Mouse (Mus musculus) heart, postnatal 4 days (tissue): ENCODE results near the gene Lmo4. TPM values are rescaled to one million over a fixed set of nuclear protein-coding genes. Genes with fewer than 3 reads are reported as not detected.

ENCODE experiments used
- DNase-seq: peaks from one replicate; pipeline ENCODE4 v3.0.0; 2021
- total RNA-seq, 2 experiments: library from RNA; stranded (reverse); gene quantifications; 2 replicates each; pipeline ENCODE4 v1.2.3; 2021

Lmo4 gene
- total RNA-seq = 10 to 100 TPM; 46.8 to 51.0 TPM

- peak; percentile 90 for DNase-seq
These were observed at the start of gene Lmo4 for GRCm38 (mm10) chr3:144204413-144205311. Lmo4 (minus strand) TSS chr3:144205220.

DNA sequence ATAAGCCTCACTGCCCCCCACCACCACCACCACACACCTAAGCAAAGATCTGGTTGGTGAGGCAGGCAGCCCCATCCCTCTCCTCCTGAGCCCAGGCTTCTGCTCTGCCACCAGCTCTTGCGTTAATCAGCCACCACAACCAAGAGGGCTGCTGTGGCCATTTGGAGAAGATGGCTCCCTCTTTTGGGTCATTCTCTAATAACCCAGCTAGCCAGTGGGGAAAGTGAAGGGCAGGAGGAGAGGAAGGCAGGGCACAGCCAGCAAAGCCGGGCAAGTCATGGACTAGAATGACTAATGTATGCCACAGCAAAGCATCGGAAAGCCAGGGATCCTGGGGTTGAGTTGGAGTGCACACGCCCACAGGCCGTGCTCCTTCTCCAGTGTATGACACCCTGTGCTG is 49.3 kb upstream of the Lmo4 start:
- DNase-seq = no peak

DNA sequence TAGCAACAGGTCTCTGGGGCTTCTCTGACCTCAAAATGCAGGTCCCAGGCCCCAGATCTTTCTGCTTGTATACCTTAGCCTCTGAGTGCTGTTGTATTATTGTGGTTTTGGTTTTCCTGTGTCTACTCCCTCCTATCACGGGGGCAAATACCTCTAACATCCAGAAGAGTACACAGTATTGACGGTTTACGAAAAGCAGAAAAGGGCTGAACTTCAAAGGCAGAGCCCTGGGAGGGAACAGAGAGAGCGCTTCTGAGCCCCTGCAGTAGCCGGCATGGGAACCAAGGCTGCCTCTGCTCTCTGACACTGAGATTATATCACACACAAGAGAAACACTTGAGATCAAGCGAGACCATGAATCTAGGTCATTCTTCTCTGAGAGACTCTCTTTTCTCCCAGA is 48.0 kb upstream of the Lmo4 start:
- DNase-seq = no peak

DNA sequence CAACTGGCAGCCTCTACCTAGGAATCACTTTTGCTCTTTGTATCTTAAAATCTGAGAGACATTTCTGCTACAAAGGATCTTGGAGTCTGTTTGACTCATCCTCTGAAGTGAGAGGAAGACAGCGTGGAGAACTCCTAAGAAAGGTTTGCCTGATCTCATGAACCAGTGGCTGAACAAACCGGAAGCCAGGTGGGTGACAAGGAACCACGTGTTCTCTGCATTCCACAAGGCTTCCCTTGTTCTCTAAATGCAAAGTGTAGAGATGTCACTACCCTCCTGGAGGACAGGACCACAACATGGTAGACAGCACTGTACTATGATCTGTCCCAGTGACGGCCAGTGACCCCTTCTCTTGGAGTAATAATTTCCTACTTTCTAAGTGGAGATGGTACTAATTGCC is 47.1 kb upstream of the Lmo4 start:
- no peak for DNase-seq

GRCm38 (mm10) chr3:144242025-144242673 is 37.1 kb upstream of the Lmo4 start:
- peak; percentile 83 for DNase-seq

DNA sequence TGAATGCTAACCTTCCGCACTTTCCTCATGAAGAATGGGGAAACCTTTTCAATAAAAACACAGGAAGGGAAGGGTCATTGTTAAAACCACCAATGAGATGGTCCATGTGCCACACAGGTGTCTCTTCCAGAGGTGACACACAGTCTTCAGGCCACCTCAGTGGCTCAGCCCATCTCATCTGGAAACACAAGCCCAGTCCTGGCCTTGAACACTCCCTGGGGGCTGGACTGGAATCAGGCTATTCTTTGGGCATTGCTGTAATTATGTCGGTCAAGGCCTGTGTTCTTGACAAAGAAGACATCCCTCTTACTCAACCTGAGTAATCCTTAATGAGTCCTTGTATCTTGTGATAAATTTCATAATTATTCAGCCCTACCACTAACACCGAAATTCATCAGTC is 36.1 kb upstream of the Lmo4 start:
- DNase-seq = no peak

DNA sequence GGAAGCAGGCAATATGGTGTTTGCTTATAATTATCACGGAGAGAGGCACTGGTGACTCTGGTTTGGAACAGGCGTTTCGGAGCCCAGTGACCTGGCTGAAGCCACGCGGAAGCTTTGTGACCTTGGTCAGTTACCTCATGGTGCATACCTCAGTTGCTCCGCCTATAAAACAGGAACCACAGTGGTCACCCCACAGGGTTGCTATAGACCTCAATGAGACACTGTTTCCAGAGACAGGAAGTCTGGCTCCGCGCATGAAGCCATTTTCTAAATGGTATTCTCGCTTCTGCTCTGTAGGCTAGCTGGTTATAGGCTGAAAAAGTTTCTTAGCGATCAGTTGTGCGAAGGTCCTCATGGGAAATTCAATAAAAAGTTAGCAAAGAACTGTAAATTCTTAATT is 33.5 kb upstream of the Lmo4 start:
- DNase-seq = no peak

- no peak for DNase-seq
These were observed 27.5 kb upstream of the Lmo4 start for GRCm38 (mm10) chr3:144232347-144233008.

DNA sequence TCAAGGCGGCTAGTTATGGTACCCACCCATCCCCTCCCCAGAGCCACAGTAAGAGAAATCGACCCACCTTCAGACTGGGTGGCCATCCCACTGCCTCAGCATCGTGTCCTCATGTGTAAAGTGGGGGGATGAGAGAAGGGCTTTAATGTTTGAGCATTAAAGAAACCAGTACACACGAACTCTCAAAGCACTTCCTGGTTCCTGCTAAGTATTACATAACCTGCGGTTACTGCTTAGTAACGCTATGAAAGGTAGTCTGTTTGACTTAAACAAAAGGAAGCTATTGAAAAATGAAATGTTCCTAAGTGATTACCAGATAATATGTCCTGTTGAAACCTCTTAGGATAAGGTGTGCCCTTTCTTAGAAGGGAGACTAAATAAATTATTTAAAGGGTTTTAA is 26.9 kb upstream of the Lmo4 start:
- DNase-seq = no peak

DNA sequence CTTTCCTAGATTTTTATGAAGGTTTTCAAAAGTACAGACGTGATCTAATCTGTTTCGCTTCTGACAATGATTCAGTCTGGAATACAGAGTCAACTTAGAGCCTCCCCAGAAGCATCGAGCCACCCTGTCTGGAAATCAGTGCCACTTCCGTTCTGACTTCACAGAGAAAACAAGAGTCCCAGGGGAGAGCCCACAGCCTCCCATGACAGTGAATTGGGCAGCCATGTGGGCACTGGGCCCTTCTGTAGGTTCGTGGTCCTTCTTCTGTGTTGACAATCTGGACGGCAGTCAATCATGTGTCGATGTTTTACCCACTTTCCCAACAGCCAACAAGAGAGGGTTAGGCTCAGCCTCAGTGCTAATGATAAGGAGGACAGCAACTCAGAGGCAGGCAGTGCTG is 26.4 kb upstream of the Lmo4 start:
- DNase-seq = no peak

DNA sequence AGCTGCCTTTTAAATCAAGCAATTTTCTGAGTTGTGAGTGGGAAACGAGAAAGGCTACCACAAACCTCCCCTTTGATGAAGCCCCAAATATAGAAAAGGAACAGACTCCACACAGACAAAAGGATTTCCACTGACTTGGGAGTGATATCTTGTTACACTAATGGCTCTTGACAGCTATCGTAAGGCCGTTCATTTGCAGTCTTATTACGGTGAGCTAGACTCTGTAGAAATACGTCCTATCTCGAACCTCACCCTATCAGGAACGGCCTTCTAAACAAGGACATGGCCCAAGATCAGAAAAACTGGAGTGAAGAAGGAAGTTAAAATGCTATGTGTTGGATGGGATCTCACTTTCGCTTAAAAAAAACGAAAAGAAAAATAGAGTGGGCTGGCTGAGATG is 25.0 kb upstream of the Lmo4 start:
- no peak for DNase-seq

- DNase-seq = no peak
These were observed 24.3 kb upstream of the Lmo4 start for GRCm38 (mm10) chr3:144229312-144229711.

- no peak for DNase-seq
These were observed 20.6 kb upstream of the Lmo4 start for GRCm38 (mm10) chr3:144225456-144226240.

GRCm38 (mm10) chr3:144224594-144224993 is 19.6 kb upstream of the Lmo4 start:
- DNase-seq = no peak

DNA sequence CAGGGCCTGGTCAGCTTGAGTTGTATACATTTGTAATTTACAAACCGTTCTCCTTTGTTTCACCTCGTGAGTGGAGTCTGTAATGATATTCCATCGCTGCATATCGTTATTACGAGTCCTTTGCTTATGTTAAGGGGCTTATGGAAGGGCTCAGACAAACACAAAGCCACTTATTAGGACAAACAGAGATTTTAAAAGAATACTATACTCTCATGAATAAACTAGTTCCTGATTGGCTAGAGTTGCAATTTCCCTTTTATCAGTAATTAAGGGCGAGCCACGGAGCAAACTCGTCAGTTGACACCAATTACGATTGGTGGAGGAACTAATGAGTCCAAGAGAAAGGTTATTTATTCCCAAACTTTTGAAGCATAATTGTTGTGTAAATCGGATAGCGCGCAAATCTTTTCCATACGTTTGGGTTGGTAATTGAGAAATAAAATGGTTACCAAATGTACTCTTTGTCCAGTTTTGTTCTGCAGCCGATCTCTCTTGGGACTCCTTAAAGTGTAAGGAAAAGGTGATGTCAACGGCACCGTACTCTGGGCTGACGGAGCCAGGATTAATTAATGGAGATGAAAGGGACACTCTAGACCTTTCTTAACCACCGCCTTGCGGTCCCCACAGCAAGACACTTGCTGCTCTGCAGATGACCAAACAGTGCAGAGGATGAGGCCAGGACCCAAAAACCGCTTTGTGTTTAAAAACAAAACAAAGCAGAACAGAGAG is 18.5 kb upstream of the Lmo4 start:
- DNase-seq = no peak

DNA sequence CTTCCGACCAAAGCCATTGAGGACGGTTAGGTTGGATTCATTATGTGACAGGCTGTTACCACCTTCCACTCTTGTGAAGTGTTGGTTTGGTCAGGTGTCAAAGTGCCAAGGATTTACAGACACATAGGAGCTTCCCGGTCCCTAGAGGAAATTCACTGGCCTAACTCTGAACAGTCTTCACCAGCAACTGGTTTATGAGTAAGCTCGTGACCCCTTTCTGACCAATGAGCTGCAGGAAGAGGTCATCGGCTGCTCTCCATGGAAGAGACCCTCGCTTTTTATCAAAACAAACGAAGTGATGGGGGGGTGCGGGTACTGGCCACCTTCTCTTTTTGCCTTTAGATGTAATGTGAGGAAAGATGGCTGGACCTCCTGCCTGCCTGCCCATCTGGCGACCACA is 17.4 kb upstream of the Lmo4 start:
- DNase-seq = no peak

DNA sequence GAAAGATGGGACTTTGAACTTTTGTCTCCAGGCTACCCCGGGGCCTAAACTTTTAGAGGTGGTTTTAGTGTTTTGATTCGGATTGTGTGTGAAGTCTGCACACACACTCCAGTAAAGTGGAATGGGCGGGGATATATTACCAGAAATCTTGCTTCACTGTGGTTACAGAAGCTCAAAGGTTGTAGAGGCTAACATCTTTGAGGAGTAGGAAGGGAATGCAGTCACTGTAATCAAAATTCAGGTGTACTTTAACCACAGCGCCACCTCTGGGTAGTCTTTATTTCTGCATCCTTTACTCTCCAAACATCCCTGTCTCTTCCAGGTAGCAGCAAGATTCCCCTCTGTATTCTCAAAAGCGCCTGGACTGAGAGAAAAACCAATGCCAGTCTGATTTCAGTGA is 2.5 kb upstream of the Lmo4 start:
- DNase-seq = peak; percentile 70

DNA sequence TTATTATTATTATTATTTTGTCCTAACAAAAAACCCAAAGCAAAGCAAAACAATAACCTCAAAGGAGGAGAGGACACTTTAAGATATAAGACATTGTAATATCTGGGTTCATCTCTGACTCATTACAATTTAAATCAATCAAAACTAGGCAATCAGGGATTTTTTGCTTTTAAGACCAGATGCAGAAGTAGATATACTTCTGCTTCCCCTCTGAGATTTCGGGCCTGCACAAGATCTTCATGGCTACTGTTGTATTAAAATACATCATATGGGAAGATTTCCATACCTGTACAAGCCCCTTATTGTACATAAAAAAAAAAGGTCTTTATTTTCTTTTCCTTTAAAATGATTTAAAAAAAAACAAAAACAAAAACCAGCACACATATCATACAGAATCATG is 1.9 kb upstream of the Lmo4 start:
- DNase-seq = no peak

DNA sequence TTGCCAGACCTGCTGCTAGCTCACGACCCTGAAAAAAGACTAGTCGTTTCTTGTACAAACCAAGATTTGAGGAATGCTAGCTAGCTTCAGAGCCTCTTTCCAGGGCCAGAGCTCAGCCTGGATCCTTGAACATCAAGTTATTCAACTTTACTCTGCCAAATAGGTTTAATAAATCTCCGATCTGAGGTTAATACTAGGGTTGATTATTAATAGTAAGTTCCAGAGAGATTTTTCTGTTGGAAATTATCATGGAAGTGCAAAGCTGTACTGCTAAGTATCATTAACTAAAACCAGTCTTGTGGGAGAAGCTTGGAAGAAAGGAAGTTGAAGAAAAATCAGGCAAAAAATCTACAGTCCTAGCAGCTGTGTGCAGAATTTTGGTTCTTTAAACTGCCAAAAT is 1.2 kb upstream of the Lmo4 start:
- no peak for DNase-seq

GRCm38 (mm10) chr3:144205351-144206153 is 532 bp upstream of the Lmo4 start:
- peak; percentile 96 for DNase-seq

DNA sequence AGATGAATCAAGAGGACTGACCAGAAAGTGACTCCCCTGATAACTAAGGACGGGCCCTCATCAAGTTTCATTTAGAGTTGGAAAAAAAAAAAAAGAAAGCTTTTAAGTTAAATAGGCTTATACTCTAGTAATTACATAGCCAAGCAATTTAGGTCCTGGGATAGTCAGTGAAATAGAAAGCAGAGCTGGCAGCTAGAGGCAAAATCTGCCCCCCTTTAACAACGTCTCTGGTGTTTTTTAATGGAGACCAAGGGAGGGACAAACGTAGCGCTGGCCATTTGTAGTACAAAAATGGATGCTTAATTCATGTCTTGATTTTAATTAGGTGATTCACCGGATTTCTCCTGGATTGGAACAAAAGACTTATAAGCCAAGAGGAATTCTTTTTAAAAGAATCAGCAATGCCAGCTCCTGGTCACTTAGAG is 1.0 kb downstream of the Lmo4 start:
- DNase-seq = no peak
